In the genomic region with DNA sequence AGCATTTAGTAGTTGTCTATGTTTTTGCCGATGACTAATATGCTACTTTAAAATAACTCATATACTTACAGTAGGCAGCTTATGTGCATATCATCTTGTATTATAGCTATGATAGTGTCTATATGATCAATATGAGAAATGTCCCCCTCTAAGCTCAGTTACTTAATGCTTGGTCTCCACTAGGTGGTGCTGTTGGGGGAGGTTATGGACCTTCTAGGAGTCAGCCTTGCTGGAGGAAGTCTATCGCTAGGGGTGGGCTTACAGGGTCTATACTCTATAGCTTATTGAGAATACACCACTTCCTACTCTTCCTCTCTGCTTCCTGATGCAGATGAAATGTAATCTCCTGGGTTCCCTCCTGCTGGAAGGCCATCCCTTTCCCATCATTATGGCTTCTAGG, we compare ENCODE assay signal across 15 mouse cellular contexts.
A peak's percentile ranks its signal among the peaks of the same experiment; 100 is the strongest.
DNase-seq lines count a peak whose midpoint lies in the region; TF ChIP-seq lines count a peak whose summit lies in the region.
"Had no signal": no experiment of that assay in that cellular context is flagged by ENCODE, and none has a peak within 500 bp of the region (broad histone marks: within the 10 kb centered on the region; RNA-seq: fewer than 3 reads in every experiment).

No protein-coding gene starts in this region.

- H3K27ac ChIP-seq in thymus, adult 2 months (ENCODE audit: control insufficient read depth, insufficient read depth, low read length): no peak overlapping the region
- H3K27ac ChIP-seq: hindbrain, embryonic 14.5 days; limb, embryonic 10.5 days; liver, embryonic 15.5 days had no signal

- no peaks in the 10 kb centered on the region for H3K36me3 ChIP-seq in thymus, adult 2 months (ENCODE audit: control insufficient read depth, insufficient read depth, low read length)
- no peaks in the 10 kb centered on the region for H3K36me3 ChIP-seq in splenic B cell, adult 2 months (ENCODE audit: control insufficient read depth, insufficient read depth, low read length, poor library complexity, severe bottlenecking)
- H3K36me3 ChIP-seq: limb, embryonic 10.5 days; liver, embryonic 15.5 days had no signal

- no peaks in the 10 kb centered on the region for H3K27me3 ChIP-seq in thymus, adult 2 months (ENCODE audit: control insufficient read depth, insufficient read depth, low read length)
- no peaks in the 10 kb centered on the region for H3K27me3 ChIP-seq in splenic B cell, adult 2 months (ENCODE audit: control insufficient read depth, insufficient read depth, low read length, poor library complexity, severe bottlenecking)
- H3K27me3 ChIP-seq: liver, embryonic 15.5 days had no signal

- H3K4me3 ChIP-seq in thymus, adult 2 months (ENCODE audit: control insufficient read depth, insufficient read depth, low read length): no peak overlapping the region
- H3K4me3 ChIP-seq: limb, embryonic 10.5 days; liver, embryonic 15.5 days; myocyte had no signal

- DNase-seq in embryo, embryonic 10 days (ENCODE audit: low spot score): peak; percentile 12
- DNase-seq in embryo, embryonic 9.5 days (ENCODE audit: extremely low spot score): no peak
- peak; percentile 10 for DNase-seq in thymus, adult 2 months
- DNase-seq in thymus, postnatal 4 days: no peak
- DNase-seq in c-Kit-positive CD71-negative TER-119-negative erythroid progenitor cells, embryonic 14.5 days (ENCODE audit: low read depth): peak; percentile 28
- DNase-seq in splenic B cell, adult 2 months (ENCODE audit: low read depth, low spot score): peak; percentile 55
- no peak for DNase-seq in ovary, postnatal 36 days (ENCODE audit: low spot score)
- no peak for DNase-seq in spleen, adult 18-20 months
- DNase-seq: adrenal gland, postnatal 25 days; cerebellum, adult 2 months; gastrocnemius, postnatal 14 days had no signal

- H3K4me1 ChIP-seq in thymus, adult 2 months (replicated peaks; ENCODE audit: control insufficient read depth, insufficient read depth, low read length): no peaks in the 10 kb centered on the region
- H3K4me1 ChIP-seq: liver, embryonic 15.5 days had no signal

- no peak for TF ChIP-seq CTCF in thymus, adult 2 months (IDR thresholded peaks at IDR 0.05; ENCODE audit: borderline replicate concordance, control insufficient read depth, extremely low read depth, insufficient read depth, low read length, poor library complexity)

- 94% methylated on average over 2 of the region's 2 CpGs for WGBS in thymus, adult 2 months

- TF ChIP-seq POLR2A in thymus, adult 2 months (IDR thresholded peaks at IDR 0.05; ENCODE audit: control insufficient read depth, extremely low read depth, insufficient read depth, low read length, poor library complexity): no peak

Comparison
In these comparisons a context has a peak if more than half of its experiments do, and no peak if none do; other contexts are left out.
1. DNase-seq: peak in embryo, embryonic 10 days (single experiment), thymus, adult 2 months (single experiment), c-Kit-positive CD71-negative TER-119-negative erythroid progenitor cells, embryonic 14.5 days (single experiment) and splenic B cell, adult 2 months (single experiment); none in embryo, embryonic 9.5 days (single experiment), thymus, postnatal 4 days (single experiment), ovary, postnatal 36 days (single experiment) and spleen, adult 18-20 months (0 of 2).